Mouse (Mus musculus) ES-E14 (cell line): ENCODE results near the gene Prkcb.

Experiments
- CHD2 ChIP-seq: IDR thresholded peaks from 2 replicates; pipeline ENCODE4 v1.6.1; 2014; ENCODE audit warnings: mild to moderate bottlenecking, low read depth, low read length, inconsistent platforms
- HCFC1 ChIP-seq: IDR thresholded peaks from 2 replicates; pipeline ENCODE4 v1.6.1; 2012; ENCODE audit warnings: low read length, inconsistent platforms, borderline replicate concordance; ENCODE audit not compliant: insufficient read depth
- ZC3H11A ChIP-seq: IDR thresholded peaks from 2 replicates; pipeline ENCODE4 v1.6.1; 2012; ENCODE audit warnings: low read depth, mild to moderate bottlenecking, inconsistent platforms, low read length, borderline replicate concordance
- ZNF384 ChIP-seq: IDR thresholded peaks from 2 replicates; pipeline ENCODE4 v1.6.1; 2012; ENCODE audit warnings: low read depth, low read length, inconsistent platforms

DNA sequence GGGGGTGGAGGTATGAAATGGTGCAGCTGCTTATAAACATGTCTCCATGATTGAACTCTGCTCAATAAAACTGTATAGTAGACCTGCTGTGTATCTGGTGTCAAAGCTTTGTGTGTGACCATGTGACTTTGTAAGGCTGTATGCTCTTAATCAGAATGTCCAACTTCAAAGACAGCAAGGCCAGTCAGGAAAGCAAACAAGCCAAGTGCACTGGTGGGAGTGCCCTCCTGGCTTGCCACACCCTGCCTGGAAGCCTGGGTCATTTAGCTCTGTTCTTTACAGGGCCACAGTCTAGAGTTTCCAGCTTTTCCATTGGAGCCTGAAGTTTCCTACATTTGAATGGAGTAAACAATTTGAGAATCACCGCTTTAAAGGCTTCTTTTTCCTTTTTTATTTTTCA, 148.8 kb downstream of the Prkcb start:
- TF ChIP-seq CHD2 (no peak), ZC3H11A (no peak), HCFC1 (no peak), ZNF384 (no peak)
